Mouse (Mus musculus) cerebellum, adult 2 months (tissue): Measurements from ENCODE around the gene Tfap2e. TPM values are rescaled to one million over a fixed set of nuclear protein-coding genes. Genes with fewer than 3 reads are reported as not detected.

ENCODE experiments used
- DNase-seq, 2 experiments: peaks; one replicate each; pipeline ENCODE4 v3.0.0; 2021
- H3K27ac ChIP-seq: fragments of 200-500 bp; 2 replicates; pipeline ENCODE4 v1.5.1; 2012; ENCODE audit warnings: low read length, control low read depth, inconsistent platforms; ENCODE audit not compliant: insufficient read depth
- H3K27me3 ChIP-seq: fragments of 200-500 bp; 2 replicates; pipeline ENCODE4 v1.6.1; 2012; ENCODE audit warnings: inconsistent platforms, mild to moderate bottlenecking, low read length, moderate library complexity; ENCODE audit not compliant: control insufficient read depth, insufficient read depth
- H3K4me1 ChIP-seq: fragments of 200-500 bp; 2 replicates; pipeline ENCODE4 v1.6.1; 2011; ENCODE audit warnings: low read length; ENCODE audit not compliant: control insufficient read depth, insufficient read depth
- H3K4me3 ChIP-seq: fragments of 200-500 bp; replicated peaks from 2 replicates; pipeline ENCODE3; 2011; ENCODE audit warnings: mild to moderate bottlenecking, low read depth, low read length, control low read depth; ENCODE audit not compliant: insufficient read depth
- CTCF ChIP-seq: fragments of 200-500 bp; IDR thresholded peaks from 2 replicates; pipeline ENCODE4 v1.5.1; 2011; ENCODE audit warnings: low read depth, mild to moderate bottlenecking, control low read depth, low read length, moderate library complexity, borderline replicate concordance; ENCODE audit not compliant: insufficient read depth
- POLR2A ChIP-seq: fragments of 200-500 bp; IDR thresholded peaks from 2 replicates; pipeline ENCODE4 v1.6.1; 2011; ENCODE audit warnings: low read length, control low read depth, borderline replicate concordance; ENCODE audit not compliant: insufficient read depth
- WGBS: fragments of 180-500 bp; shearing (Covaris S2); methylation state at CpG from one replicate; pipeline ENCODE4 v1.1.7; 2018; 5-methylcytosine and 5-hydroxymethylcytosine counted together
- polyA plus RNA-seq: library from polyadenylated mRNA; depleted of rRNA; stranded (reverse); fragments of >200 nt; gene quantifications from 2 replicates; pipeline ENCODE4 v1.2.3, GENCODE M21; 2012; rRNA removed

Tfap2e gene
- polyA plus RNA-seq, result not detected in 2 replicates

- Histone ChIP-seq H3K27ac (no peak within 1 kb of the TSS), H3K4me1 (no peaks in the 10 kb centered on the region), H3K4me3 (no peak within 1 kb of the TSS), H3K27me3 (peaks cover 6% of the 10 kb centered on the region; the same call in 1 of the 2 replicates)
- WGBS, result under 1% methylated on average over 32 of the region's 32 CpGs
- TF ChIP-seq CTCF (no peak), POLR2A (no peak)
- no peak for DNase-seq
Measured at GRCm38 (mm10) chr4:126736001-126736414, at the start of gene Tfap2e. Gene Tfap2e (minus strand): TSS chr4:126736240.

GRCm38 (mm10) chr4:126782996-126783395, 47.0 kb upstream of the Tfap2e start:
- H3K27me3 ChIP-seq, result no peaks in the 10 kb centered on the region
- 18% methylated on average over 8 of the region's 8 CpGs for WGBS
- peaks cover 7% of the 10 kb centered on the region for H3K4me1 ChIP-seq
- TF ChIP-seq CTCF, result no peak
- no peak for TF ChIP-seq POLR2A
- peak; percentile 37 to 47 for DNase-seq
- peak overlapping the region; percentile 19 for H3K4me3 ChIP-seq
- H3K27ac ChIP-seq, result peak overlapping the region; percentile 77

GRCm38 (mm10) chr4:126782512-126782911, 46.5 kb upstream of the Tfap2e start:
- Histone ChIP-seq H3K4me1 (peaks cover 7% of the 10 kb centered on the region), H3K27ac (no peak overlapping the region), H3K27me3 (no peaks in the 10 kb centered on the region), H3K4me3 (no peak overlapping the region)
- 77% methylated on average over 8 of the region's 8 CpGs for whole genome bisulfite sequencing
- DNase-seq, result no peak
- TF ChIP-seq POLR2A, result no peak
- no peak for TF ChIP-seq CTCF

- no peak overlapping the region for H3K27ac ChIP-seq
- H3K27me3 ChIP-seq, result no peaks in the 10 kb centered on the region
- TF ChIP-seq CTCF, result no peak
- no peak for TF ChIP-seq POLR2A
- no peak for DNase-seq
- no peak overlapping the region for H3K4me3 ChIP-seq
- peaks cover 7% of the 10 kb centered on the region for H3K4me1 ChIP-seq
- WGBS, result 92% methylated on average over 3 of the region's 3 CpGs
Measured at GRCm38 (mm10) chr4:126781871-126782270, 45.8 kb upstream of the Tfap2e start.

- no peaks in the 10 kb centered on the region for H3K27me3 ChIP-seq
- WGBS, result 80% methylated on average over 12 of the region's 12 CpGs
- no peak overlapping the region for H3K4me3 ChIP-seq
- peaks cover 7% of the 10 kb centered on the region for H3K4me1 ChIP-seq
- DNase-seq, result no peak
- TF ChIP-seq POLR2A, result no peak
- no peak for TF ChIP-seq CTCF
- H3K27ac ChIP-seq, result no peak overlapping the region
Measured at GRCm38 (mm10) chr4:126779826-126780775, 44.1 kb upstream of the Tfap2e start.

GRCm38 (mm10) chr4:126779148-126779581, 43.1 kb upstream of the Tfap2e start:
- no peak overlapping the region for H3K27ac ChIP-seq
- H3K4me1 ChIP-seq, result peaks cover 7% of the 10 kb centered on the region
- no peak overlapping the region for H3K4me3 ChIP-seq
- TF ChIP-seq CTCF, result no peak
- TF ChIP-seq POLR2A, result no peak
- no peak for DNase-seq
- no peaks in the 10 kb centered on the region for H3K27me3 ChIP-seq
- WGBS, result 66% methylated on average over 8 of the region's 8 CpGs

- 89% methylated on average over 1 of the region's 1 CpGs for WGBS
- H3K4me3 ChIP-seq, result no peak overlapping the region
- H3K4me1 ChIP-seq, result no peaks in the 10 kb centered on the region
- H3K27ac ChIP-seq, result no peak overlapping the region
- no peak for DNase-seq
- no peaks in the 10 kb centered on the region for H3K27me3 ChIP-seq
- TF ChIP-seq POLR2A (no peak), CTCF (no peak)
Measured at GRCm38 (mm10) chr4:126775182-126775581, 39.1 kb upstream of the Tfap2e start.

- Histone ChIP-seq H3K4me3 (no peak overlapping the region), H3K4me1 (no peaks in the 10 kb centered on the region), H3K27ac (no peak overlapping the region), H3K27me3 (no peaks in the 10 kb centered on the region)
- TF ChIP-seq POLR2A, result no peak
- TF ChIP-seq CTCF, result no peak
- no peak for DNase-seq
- WGBS, result 93% methylated on average over 6 of the region's 6 CpGs
Measured at GRCm38 (mm10) chr4:126773871-126774270, 37.8 kb upstream of the Tfap2e start.
